Mouse (Mus musculus): ENCODE data around the gene Rorc.

Gene Rorc

DNA sequence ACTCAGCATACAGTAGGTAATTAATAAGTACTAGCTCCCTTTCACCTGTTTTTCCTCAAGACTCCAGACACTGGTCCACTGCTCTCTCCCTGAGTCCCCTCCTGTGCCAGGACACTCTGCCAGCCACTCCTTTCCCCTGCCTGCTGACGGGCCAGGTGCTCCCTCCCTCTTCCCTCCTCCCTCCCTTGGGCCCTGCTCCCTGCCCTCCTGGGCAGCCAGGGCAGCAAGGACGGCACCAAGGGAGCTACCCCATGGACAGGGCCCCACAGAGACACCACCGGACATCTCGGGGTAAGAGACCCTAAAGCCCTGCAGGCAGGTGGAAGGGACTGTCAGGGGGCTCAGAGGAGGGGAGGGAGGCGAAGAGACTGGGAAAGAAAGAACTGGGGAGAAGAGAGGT is at the start of gene Rorc:
TSS of gene Rorc (plus strand) at position 154 of the 400 bp plus-strand sequence.
- peak; percentile 80 for DNase-seq (ENCODE audit: low read depth, low spot score)

DNA sequence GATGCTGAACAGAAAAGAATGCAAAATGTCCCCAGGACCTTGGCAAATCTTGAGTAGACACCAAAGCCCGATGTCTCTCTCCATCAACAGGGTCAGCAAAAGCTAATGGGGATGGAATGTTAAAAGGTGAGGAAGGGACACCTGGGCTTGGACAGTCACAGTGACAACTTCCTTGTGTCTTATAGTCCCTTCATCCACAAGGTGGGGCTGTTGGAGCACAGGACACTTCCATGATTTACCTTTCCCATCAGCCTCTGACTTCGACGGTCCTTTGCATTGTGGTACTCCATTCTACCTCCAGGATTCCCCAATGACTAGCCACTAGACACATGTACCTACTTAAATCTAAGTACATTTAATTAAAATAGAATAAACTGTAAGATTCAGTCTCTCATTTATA is 43.9 kb upstream of the Rorc start:
- DNase-seq (ENCODE audit: low read depth, low spot score): no peak

DNA sequence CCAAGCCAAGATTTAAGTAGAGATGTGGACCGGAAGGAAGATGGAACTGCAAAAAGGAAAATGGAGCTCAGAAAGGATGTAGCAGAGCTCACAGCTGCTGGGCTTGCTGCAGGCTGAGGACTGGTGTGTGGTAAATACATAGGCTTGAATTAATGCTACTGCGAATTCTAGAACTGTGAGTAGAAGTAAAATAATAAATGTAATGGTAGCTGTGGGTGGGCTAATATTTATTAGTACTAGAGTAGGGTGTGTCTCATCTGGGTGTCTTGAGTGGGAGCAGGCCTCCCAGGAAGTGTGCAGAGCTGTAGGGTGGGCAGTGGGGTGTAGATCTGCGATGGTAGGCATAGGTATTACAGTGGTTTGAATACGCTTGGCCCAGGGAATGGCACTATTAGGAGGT is 38.2 kb upstream of the Rorc start:
- DNase-seq (ENCODE audit: low read depth, low spot score): no peak

DNA sequence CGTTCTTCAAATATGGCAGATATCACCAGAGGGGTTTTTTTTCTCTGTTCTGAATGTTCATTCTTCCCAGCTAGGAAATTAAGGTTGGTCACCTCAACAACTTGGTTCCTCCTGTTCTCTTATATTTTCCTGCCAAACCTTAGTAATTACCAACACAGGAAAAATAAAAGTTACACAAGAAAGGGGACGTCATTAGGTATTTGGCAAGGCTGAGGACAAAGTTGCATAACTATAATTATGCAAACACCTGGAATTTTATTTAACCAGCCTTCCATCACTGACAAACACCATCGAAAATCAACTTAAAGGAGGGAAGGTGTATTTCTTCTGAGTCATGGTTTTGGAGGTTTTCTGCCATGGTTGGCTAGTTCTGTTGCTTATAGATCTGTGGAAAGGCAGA is 34.1 kb upstream of the Rorc start:
- DNase-seq (ENCODE audit: low read depth, low spot score): no peak

DNA sequence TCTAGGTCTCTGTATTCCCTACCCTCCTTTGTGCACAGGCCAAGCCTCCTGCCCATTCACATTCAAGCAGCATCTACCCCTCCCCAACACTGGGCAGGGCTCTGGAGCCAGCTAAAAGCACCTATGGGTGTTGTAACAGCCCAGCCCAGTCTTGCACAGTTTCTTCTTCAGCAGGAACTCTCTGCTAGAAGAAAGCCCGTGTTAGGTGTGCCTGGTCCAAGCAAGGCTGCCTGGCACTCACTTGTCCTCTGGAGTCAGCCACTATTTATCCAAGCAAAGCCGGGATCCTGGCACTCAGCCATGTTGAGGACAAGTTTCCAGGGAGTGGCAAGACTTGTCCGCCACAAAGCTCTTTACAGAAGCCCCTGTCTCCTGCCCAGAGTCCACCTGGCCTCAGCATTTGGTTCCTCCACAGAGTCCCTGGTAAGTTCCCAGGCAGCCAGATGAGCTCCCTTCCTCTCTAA is 30.6 kb upstream of the Rorc start, which contains the start of gene Them5:
TSS of gene Them5 (plus strand) at position 141 of the 464 bp plus-strand sequence.
- DNase-seq (ENCODE audit: low read depth, low spot score): no peak

DNA sequence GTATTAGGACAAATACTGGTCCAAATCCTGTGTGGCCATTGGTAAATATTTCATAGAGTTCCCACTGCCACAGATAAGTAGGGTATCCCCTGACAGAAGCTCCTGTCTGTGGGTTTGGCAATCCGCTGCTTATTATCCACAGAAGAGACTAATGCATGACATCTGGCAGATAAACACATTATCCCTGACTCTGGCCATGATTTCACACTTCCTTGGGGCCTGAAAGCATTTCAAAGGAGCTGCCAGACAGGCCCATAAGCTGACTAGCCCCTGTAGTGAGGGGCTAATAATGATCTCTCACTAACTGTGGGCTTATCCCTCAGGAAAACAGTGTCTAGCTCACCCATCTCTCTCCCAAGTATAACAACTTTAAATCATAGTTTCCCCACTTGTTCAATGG is 30.0 kb upstream of the Rorc start:
- no peak for DNase-seq (ENCODE audit: low read depth, low spot score)

DNA sequence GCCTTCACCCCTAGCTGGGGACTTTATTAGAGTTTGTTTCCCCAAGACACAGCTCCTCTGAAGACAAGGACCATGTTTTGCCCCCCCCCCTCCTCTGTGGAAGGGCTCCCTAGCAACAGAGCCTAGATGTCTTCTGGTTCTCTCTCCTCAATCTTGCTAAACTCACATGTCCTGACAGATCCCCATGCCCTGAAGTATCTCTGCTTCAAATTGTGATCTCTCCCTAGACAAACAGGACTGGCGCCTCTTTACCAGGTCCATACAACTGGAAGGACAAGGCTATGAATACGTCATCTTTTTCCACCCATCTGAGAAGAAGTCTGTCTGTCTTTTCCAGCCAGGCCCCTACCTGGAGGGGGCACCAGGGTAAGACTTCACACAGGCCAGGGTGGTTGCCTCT is 28.4 kb upstream of the Rorc start:
- DNase-seq (ENCODE audit: low read depth, low spot score): no peak

DNA sequence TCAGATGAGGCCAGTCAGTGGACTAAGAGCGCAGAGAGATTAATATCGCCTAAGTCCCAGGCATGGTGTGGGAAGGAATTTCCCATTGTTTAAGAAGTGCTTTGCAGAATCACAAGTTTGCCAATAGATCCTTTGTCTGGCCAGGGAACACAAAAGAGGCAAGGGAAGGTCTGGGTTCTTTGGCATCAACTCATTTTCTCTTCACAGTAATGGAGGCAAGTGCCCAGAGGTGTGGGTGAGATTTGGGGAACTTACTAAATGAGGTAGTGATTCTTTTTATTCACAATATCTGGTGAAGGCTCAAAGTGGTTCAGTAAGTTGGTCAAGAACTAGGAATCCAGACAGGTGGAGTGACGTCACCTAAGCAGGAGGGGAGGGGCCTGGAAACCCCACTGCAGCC is 27.7 kb upstream of the Rorc start:
- DNase-seq (ENCODE audit: low read depth, low spot score): no peak

DNA sequence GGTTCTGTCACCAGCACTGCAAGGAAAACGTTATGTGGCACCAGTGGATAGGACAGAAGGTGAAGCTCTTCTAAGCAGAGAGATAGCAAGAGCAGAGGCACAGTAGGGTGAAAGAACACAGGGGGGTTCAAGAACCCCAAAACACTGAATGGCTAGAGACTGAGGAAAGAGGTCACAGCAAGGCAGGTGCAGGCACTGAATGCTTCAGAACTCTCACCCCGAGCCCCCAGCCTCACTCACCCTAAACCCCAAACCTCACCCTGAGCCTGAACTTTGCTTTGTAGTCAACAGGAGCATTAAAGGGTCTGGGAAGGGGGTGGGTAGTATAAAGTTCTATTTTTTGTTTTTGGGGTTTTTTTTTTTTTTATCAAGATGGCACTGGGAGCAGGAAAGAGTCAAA is 24.4 kb upstream of the Rorc start:
- DNase-seq (ENCODE audit: low read depth, low spot score): no peak

DNA sequence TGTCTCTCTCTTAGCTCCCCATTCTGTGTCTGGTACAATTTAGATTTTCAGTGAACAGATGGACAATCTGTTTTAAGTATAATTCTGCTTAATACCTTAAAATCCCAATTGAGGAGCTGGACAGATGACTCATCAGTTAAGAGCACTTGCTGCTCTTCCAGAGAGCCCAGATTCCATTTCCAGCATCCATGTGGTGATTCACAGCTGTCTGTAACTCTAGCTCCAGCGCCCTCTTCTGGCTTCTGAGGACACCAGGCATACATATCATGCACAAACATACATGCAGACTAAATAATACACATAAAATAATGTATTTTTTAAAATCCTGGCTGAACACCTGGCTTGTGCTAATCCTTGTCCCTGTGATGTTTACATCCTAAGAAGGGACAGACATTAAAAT is 11.8 kb upstream of the Rorc start:
- no peak for DNase-seq (ENCODE audit: low read depth, low spot score)

DNA sequence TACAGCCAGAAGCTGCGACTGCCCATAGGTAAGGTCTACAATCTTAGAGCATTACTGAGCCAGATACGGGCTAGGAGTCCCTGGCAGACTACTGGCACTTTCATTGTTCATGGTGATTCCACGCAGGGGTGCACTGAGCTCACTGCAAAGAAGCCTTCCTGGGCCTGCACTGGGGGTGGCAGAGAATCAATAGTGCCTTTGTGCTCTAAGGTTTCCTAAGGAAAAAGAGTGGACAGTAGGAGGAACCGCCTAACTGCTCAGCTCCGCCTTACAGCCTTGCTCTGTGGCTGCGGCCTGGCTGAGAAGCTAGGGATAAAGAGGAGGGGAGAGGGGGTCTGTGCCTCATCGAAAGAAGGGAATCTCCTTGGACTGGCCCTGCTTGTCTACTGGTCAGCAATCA is 10.5 kb upstream of the Rorc start, which contains the start of gene C2cd4d:
TSS of gene C2cd4d (plus strand) at position 301 of the 400 bp plus-strand sequence.
- DNase-seq (ENCODE audit: low read depth, low spot score): no peak

DNA sequence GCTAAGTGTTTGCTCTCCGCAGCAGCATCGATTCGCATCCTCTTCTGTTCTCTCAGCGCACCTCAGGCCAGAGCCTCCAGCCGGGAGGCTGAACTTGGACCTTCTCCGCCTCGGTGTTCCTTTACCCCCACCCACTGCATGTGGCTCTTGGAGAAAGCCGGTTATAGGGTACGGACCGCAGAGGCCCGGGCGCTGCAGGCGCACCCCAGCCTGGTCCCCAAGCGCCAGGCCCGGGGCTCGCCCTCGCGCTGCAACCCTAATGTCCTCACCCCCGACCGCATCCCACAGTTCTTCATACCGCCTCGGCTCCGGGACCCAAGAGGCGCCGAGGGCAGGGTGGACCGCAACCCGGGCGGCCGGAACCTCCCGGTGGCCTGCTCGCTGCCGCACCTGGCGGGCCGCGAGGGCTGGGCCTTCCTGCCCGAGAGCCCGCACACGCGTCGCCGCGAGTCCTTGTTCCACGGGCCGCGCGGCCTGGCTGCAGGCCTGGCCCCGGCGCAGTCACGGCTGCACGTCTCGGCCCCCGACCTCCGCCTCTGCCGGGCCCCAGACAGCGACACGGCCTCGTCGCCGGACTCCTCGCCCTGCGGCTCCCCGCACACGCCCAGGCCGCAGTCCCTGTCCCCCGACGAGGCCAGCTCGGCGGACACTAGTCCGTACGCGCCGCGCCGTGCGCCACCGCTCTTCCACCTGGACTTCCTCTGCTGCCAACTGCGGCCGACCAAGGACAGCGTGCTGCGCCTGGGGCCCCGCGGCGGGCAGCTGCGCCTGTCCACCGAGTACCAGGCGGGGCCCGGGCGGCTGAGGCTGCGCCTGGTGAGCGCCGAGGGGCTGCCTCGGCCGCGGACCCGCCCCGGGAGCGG is 9.1 kb upstream of the Rorc start:
- no peak for DNase-seq (ENCODE audit: low read depth, low spot score)

DNA sequence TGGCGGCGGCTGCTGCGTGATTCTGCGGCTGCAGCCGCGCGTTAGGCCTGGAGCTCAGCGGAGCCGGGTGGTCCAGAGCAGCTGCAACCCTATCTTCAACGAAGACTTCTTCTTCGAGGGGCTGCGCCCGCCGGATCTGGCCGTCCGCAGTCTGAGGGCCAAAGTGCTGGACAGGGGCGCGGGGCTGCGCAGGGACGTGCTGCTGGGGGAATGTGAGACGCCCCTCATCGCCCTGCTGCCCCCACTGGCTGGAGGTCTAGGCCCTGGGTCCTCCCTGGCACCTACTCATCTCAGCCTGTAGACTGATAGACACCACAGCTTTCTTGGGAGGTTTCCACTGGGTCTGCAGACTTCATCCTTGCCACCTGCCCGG is 8.5 kb upstream of the Rorc start:
- no peak for DNase-seq (ENCODE audit: low read depth, low spot score)

DNA sequence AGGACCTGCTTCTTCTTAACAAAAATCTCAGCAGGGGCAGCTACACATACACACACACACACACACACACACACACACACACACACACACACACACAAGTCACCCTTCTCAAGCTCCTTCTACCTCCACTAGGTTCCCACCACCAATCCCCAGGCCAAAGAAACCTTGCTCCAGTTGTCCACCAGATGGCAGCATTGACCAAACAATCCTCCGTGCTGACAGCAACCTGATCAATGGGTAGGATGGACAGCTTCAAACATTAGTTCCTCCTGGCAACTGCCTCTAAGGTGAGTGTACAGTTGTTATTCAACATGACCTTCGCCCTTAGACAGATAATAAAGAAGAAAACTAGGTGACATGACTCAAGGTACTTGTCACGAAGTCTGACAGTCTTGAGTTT is 5.8 kb upstream of the Rorc start:
- DNase-seq (ENCODE audit: low read depth, low spot score): peak; percentile 64

DNA sequence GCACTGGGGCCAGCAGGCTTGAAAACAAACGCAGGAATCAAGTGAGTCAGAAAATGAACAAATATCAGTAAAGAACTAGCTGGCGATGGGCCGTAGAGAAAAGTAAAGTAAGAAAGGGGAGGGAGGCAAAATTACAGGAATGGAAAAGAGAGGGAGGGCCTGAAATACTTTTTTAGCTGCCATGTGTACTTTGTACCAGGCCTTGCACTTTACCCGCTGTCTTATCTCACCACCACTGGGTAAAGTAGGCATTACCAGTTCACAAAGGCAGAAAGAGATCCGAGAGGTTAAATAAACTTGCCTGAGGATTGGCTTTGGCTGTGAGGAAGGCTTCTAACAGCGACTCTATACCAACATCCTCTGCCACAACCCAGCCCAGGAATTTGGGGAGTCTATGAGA is 5.1 kb upstream of the Rorc start:
- DNase-seq (ENCODE audit: low read depth, low spot score): no peak

DNA sequence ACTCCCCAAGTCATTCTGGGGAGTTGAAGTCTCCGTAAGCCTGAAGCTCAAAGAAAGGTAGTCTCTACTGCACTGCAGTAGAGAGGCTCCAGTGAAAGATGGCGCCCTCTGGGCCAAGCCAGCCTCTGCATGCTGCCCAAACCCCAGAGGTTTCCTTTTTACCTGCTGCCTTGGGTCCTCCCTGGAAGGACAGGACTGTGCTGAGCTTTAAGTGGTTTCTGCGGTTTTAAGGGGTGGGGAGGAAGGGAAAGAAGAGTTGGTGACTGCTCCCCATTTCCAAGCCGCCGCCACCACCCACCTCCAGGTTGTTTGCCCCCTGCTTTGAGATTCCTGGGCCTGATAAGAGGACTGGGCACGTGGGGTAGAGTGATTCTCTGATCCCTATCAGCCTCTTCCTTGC is 4.0 kb upstream of the Rorc start:
- DNase-seq (ENCODE audit: low read depth, low spot score): no peak

DNA sequence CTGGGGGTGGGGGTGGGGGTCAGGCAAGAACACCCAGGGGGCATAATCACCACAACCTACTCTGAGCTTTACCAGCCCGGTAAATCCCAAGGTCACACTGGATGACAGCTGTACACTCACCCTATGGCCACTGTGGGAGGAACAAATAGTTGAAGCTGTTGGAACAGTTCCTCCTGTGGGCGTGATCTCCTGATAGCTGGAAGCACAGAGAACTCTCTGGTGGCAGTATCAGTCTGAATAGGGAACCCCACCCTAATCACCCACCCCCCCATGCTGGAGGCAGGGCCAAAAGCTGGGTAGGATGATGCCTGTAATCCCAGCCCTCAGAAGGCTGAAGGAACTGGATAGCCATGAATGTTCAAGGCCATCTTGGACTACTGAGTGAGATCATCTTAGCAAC is 2.9 kb upstream of the Rorc start:
- DNase-seq (ENCODE audit: low read depth, low spot score): no peak

DNA sequence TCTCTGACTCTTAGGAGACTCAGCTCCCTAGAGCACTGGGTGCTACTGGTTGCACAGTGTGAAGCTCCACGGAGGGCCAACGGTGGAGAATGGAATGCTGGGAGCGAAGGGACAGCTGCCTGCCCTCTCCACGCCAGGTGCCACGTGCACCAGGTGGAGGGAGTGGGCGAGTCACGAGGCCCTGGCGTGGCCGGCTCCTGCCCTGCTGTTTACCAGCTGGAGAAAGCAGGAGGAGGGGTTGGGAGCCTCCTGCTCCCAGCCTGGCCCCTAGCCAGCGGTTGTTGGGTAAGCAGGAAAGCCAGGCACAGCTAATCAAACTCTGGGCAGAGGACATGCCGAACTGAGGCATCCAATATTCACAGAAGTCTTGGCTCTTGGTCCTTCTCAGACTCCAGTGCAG is 957 bp upstream of the Rorc start:
- DNase-seq (ENCODE audit: low read depth, low spot score): peak; percentile 95

DNA sequence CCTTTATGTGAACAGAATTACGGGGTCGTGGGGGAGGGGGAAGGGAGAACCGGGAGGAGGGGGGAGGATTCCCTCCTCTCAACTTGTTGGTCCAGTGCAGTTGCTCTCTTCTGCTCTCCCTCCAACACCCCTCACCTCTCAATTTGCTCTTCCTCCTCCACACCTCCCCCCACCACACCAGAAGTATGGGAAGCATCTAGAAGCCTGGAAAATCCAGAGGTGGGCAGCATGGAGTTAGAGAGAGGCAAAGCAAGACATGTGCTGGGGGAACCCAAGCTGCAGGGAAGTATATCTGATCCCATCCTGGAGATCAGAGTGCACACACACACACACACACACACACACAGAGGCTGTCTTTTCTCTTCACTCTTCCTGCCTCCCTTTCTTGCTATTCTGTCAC is 556 bp upstream of the Rorc start:
- no peak for DNase-seq (ENCODE audit: low read depth, low spot score)

DNA sequence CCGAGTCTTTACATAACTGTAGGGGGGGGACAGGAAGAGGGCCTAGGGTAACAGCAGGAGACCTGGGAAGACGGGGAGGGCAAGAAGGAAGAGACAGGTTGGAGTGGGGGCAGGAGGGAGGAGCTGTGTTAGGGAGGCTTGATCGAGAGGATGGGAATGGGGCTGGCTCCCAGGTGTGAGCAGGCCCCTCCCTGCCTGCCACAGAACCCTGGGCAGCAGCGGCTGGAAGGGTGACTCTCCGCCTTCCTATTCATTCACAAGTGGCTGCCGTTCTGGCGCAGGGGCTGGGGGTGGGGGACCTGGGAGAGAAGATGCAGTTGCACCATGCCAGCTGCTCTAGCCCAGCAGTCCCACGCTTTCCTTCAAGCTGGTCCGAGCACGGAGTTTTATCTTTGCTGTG is 496 bp downstream of the Rorc start:
- peak; percentile 47 for DNase-seq (ENCODE audit: low read depth, low spot score)

DNA sequence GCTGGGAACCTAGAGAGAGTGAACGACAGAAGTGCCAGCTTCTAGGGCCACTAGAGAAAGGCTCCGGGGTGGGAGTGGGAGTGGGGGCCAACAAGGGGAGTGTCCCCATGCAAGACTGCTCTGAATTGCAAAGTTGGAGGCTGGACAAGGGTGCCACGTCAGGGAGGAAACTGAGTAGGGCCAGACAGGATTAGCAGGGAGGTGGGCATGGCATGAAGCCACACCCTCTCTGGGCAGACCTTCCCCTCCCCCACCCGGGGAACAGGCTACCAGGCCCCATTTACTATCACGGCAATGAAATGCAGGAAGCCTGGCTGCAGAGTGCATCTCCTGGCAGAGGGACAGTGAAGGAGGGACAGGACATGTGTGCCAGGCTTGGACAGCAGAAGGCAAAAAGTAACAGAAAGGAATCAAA is 1.0 kb downstream of the Rorc start:
- peak; percentile 77 for DNase-seq (ENCODE audit: low read depth, low spot score)

DNA sequence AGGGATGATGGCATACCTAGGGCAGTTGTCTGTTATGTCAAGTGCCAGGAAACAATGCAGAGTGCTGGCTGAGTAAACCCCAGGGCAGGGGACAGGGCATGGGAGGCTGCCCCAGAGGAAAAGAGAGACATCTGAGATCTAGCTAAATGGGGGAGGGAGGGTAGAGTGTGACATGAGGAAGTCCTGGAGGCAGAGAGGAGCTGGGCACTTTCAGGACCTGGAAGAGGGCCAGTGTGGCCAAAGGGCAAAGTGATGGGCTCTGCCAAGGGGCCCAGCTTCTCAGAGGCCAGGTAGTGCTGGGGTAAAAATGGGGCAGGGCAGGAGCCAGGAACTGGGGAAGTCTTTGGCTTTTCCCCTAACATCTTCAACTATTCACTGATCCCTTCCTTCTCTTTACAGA is 2.0 kb downstream of the Rorc start:
- DNase-seq (ENCODE audit: low read depth, low spot score): peak; percentile 43

DNA sequence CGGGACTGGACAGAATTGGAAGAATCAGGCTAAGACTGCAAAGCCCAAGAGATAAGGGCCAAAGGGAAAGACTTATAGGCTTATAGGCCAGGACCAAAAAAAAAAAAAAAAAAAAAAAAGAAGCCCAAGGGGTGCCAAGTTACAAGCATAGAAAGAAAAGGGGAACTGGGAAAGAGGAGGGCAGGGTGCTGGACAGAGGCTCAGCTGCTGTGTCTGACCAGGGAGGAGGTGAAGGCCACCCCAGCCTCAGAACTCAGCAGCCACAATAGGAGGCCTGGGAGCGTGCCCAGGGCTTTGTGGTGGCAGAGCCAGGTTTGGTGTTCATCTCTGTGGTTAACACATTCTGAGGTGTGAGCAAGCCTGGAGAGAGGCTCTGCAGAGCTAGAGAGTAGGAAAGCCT is 2.6 kb downstream of the Rorc start:
- no peak for DNase-seq (ENCODE audit: low read depth, low spot score)

DNA sequence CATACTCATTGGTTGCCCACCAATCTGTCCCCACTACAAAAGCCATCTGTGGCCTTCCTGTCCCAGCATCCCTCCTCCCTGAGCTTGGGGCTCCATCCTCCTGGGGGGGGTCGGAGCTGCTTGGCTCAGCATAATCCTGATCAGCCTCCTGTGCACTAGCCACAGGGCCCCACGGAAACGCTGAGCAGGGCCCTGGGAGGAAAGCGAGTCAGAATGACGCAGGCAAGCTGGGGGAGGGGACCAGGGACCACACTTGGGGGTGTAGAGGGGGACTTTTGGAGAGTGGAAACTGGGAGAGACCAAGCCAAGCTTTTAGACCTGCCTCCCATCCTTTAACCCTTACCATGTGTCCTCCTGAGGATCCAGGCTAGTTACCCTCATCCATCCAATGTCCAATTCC is 3.3 kb downstream of the Rorc start:
- no peak for DNase-seq (ENCODE audit: low read depth, low spot score)
